Mouse (Mus musculus) cortical plate, adult 2 months (tissue): ENCODE measurements at regions not wholly inside any gene's neighbourhood (a gene's known extent, or its start where the extent isn't known, plus 50 kb on each side); places are given as distances from the start of the nearest gene placed in this dataset.

Experiments used
- CTCF ChIP-seq: fragments of 200-500 bp; IDR thresholded peaks from 2 replicates; pipeline ENCODE4 v1.5.1; 2011; ENCODE audit warnings: mild to moderate bottlenecking, control low read depth, low read length; ENCODE audit not compliant: insufficient read depth; ENCODE audit errors: extremely low read depth
- POLR2A ChIP-seq: fragments of 200-500 bp; IDR thresholded peaks from 2 replicates; pipeline ENCODE4 v1.6.1; 2011; ENCODE audit warnings: mild to moderate bottlenecking, low read length, control low read depth; ENCODE audit not compliant: insufficient read depth; ENCODE audit errors: extremely low read depth

GRCm38 (mm10) chr9:116389781-116390180 lies 214.6 kb upstream of the Tgfbr2 start:
- TF ChIP-seq CTCF (no peak), POLR2A (no peak)
